Mouse (Mus musculus): ENCODE data around the gene Plekha6.

Plekha6 gene

GRCm38 (mm10) chr1:133163820-133164431, at the start of gene Plekha6:
Plekha6 (plus strand) TSS chr1:133164210.
- in situ Hi-C loops (cut with MboI, MseI), result no loop called here

GRCm38 (mm10) chr1:133116108-133116507, 47.9 kb upstream of the Plekha6 start:
- in situ Hi-C loops (cut with MboI, MseI), result no loop called here

GRCm38 (mm10) chr1:133118127-133118526, 45.9 kb upstream of the Plekha6 start:
- in situ Hi-C loops (cut with MboI, MseI), result no loop called here

- in situ Hi-C loops (cut with MboI, MseI), result no loop called here
Measured at GRCm38 (mm10) chr1:133118844-133119243, 45.2 kb upstream of the Plekha6 start.

- in situ Hi-C loops (cut with MboI, MseI), result no loop called here
Measured at GRCm38 (mm10) chr1:133119931-133120712, 43.9 kb upstream of the Plekha6 start.

GRCm38 (mm10) chr1:133121246-133121645, 42.8 kb upstream of the Plekha6 start:
- in situ Hi-C loops (cut with MboI, MseI), result no loop called here

GRCm38 (mm10) chr1:133124137-133124536, 39.9 kb upstream of the Plekha6 start:
- in situ Hi-C loops (cut with MboI, MseI), result no loop called here

- in situ Hi-C loops (cut with MboI, MseI), result loop anchor here (5.0 kb wide), 1 partner anchor 84 kb away; no protein-coding TSS in a partner anchor
Measured at GRCm38 (mm10) chr1:133125640-133126364, 38.2 kb upstream of the Plekha6 start.

GRCm38 (mm10) chr1:133126365-133126740, 37.7 kb upstream of the Plekha6 start:
- in situ Hi-C loops (cut with MboI, MseI), result loop anchor here (5.0 kb wide), 1 partner anchor 84 kb away; no protein-coding TSS in a partner anchor

- in situ Hi-C loops (cut with MboI, MseI), result loop anchor here (5.0 kb wide), 1 partner anchor 85 kb away; no protein-coding TSS in a partner anchor
Measured at GRCm38 (mm10) chr1:133127328-133127727, 36.7 kb upstream of the Plekha6 start.

GRCm38 (mm10) chr1:133129471-133130221, 34.4 kb upstream of the Plekha6 start:
- in situ Hi-C loops (cut with MboI, MseI), result loop anchor here (5.0 kb wide), 1 partner anchor 87 kb away; no protein-coding TSS in a partner anchor

- in situ Hi-C loops (cut with MboI, MseI), result no loop called here
Measured at GRCm38 (mm10) chr1:133130638-133131560, 33.1 kb upstream of the Plekha6 start, which contains the start of gene Ppp1r15b. Ppp1r15b (plus strand) TSS chr1:133131143.

GRCm38 (mm10) chr1:133131561-133131905, 32.5 kb upstream of the Plekha6 start:
- in situ Hi-C loops (cut with MboI, MseI), result no loop called here

GRCm38 (mm10) chr1:133131936-133132335, 32.1 kb upstream of the Plekha6 start:
- in situ Hi-C loops (cut with MboI, MseI), result no loop called here

GRCm38 (mm10) chr1:133132388-133133326, 31.4 kb upstream of the Plekha6 start:
- in situ Hi-C loops (cut with MboI, MseI), result no loop called here

- in situ Hi-C loops (cut with MboI, MseI), result no loop called here
Measured at GRCm38 (mm10) chr1:133133425-133133824, 30.6 kb upstream of the Plekha6 start.

- in situ Hi-C loops (cut with MboI, MseI), result no loop called here
Measured at GRCm38 (mm10) chr1:133134071-133134470, 29.9 kb upstream of the Plekha6 start.

- in situ Hi-C loops (cut with MboI, MseI), result no loop called here
Measured at GRCm38 (mm10) chr1:133134881-133135280, 29.1 kb upstream of the Plekha6 start.

- in situ Hi-C loops (cut with MboI, MseI), result no loop called here
Measured at GRCm38 (mm10) chr1:133135808-133136207, 28.2 kb upstream of the Plekha6 start.

All from regulatory T cell (primary cell).